Comparison of ENCODE assay signal across 31 mouse cellular contexts in genomic region chr7:30840306-30840705, GRCm38 (mm10). TPM values are rescaled to one million over a fixed set of nuclear protein-coding genes. Genes with fewer than 3 reads are reported as not detected.
"Had no signal": no experiment of that assay in that cellular context is flagged by ENCODE, and none has a peak within 500 bp of the region (broad histone marks: within the 10 kb centered on the region; RNA-seq: fewer than 3 reads in every experiment).

No protein-coding gene starts in this region.

- H3K4me1 ChIP-seq: limb, embryonic 15.5 days; lung, embryonic 15.5 days; stomach, embryonic 15.5 days had no signal

- H3K27ac ChIP-seq: limb, embryonic 12.5 days; limb, embryonic 15.5 days; liver, embryonic 14.5 days; lung, embryonic 15.5 days; stomach, embryonic 15.5 days had no signal

- DNase-seq: kidney, adult 9 months; kidney, postnatal 14 days; kidney, postnatal 4 days; left cerebral cortex, postnatal 4 days; liver, postnatal 0 days; lung, postnatal 14 days; lung, postnatal 4 days; midbrain, embryonic 14.5 days; retina, postnatal 1 day; right cerebral cortex, postnatal 25 days; spleen, adult 18-20 months; thymus, adult 2 months; thymus, postnatal 14 days; thymus, postnatal 4 days had no signal

- H3K4me2 ChIP-seq: limb, embryonic 12.5 days; limb, embryonic 15.5 days; liver, embryonic 11.5 days; lung, embryonic 15.5 days; midbrain, embryonic 11.5 days; stomach, embryonic 15.5 days had no signal

- H3K9me3 ChIP-seq: limb, embryonic 12.5 days; limb, embryonic 15.5 days; lung, embryonic 15.5 days; stomach, embryonic 15.5 days had no signal

- H3K27me3 ChIP-seq: limb, embryonic 12.5 days; limb, embryonic 15.5 days; lung, embryonic 15.5 days; stomach, embryonic 15.5 days had no signal

- ATAC-seq: liver, postnatal 0 days had no signal

- H3K9ac ChIP-seq: limb, embryonic 12.5 days; limb, embryonic 15.5 days; liver, embryonic 14.5 days; liver, postnatal 0 days; lung, embryonic 15.5 days; stomach, embryonic 15.5 days had no signal

- H3K4me3 ChIP-seq: limb, embryonic 12.5 days; limb, embryonic 15.5 days; lung, embryonic 15.5 days; stomach, embryonic 15.5 days had no signal

- H3K36me3 ChIP-seq: limb, embryonic 12.5 days; limb, embryonic 15.5 days; lung, embryonic 15.5 days; stomach, embryonic 15.5 days had no signal

RNA-seq across cellular contexts. Expression of gene Ffar3, which starts 15.7 kb away (rescaled TPM):
- total RNA-seq: layer of hippocampus, adult 18-20 months; left cerebral cortex, adult 8-10 months; left cerebral cortex, postnatal 4 days; megakaryocyte progenitor cell, adult 5-6 weeks; megakaryocyte-erythroid progenitor cell, adult 5-6 weeks; midbrain, postnatal 0 days had no signal
- polyA plus RNA-seq: limb, embryonic 12.5 days; limb, embryonic 15.5 days; liver, embryonic 11.5 days; liver, embryonic 14.5 days; liver, postnatal 0 days; lung, embryonic 15.5 days; midbrain, embryonic 11.5 days; midbrain, embryonic 14.5 days; midbrain, postnatal 0 days; neural tube, embryonic 11.5 days; neural tube, embryonic 14.5 days had no signal

RNA-seq across cellular contexts. Expression of gene Ffar2, which starts 16.7 kb away (rescaled TPM):
- total RNA-seq: layer of hippocampus, adult 18-20 months; layer of hippocampus, postnatal 14 days; left cerebral cortex, adult 8-10 months; left cerebral cortex, postnatal 4 days; midbrain, postnatal 0 days had no signal
- polyA plus RNA-seq: limb, embryonic 12.5 days; limb, embryonic 15.5 days; midbrain, embryonic 11.5 days; midbrain, embryonic 14.5 days; neural tube, embryonic 11.5 days had no signal

RNA-seq across cellular contexts. Expression of gene Ffar1, which starts 21.1 kb away (rescaled TPM):
- total RNA-seq: layer of hippocampus, adult 18-20 months; layer of hippocampus, postnatal 14 days; left cerebral cortex, adult 8-10 months; left cerebral cortex, postnatal 14 days; left cerebral cortex, postnatal 4 days; megakaryocyte progenitor cell, adult 5-6 weeks; midbrain, postnatal 0 days had no signal
- polyA plus RNA-seq: kidney, embryonic 16.5 days; limb, embryonic 12.5 days; limb, embryonic 15.5 days; liver, embryonic 11.5 days; lung, embryonic 15.5 days; midbrain, embryonic 11.5 days; midbrain, embryonic 14.5 days; midbrain, postnatal 0 days; neural tube, embryonic 11.5 days; neural tube, embryonic 14.5 days had no signal

RNA-seq across cellular contexts. Expression of gene Cd22, which starts 39.8 kb away (rescaled TPM):
- total RNA-seq: layer of hippocampus, adult 18-20 months; layer of hippocampus, postnatal 14 days; left cerebral cortex, postnatal 14 days had no signal
- polyA plus RNA-seq: midbrain, embryonic 11.5 days; midbrain, embryonic 14.5 days; neural tube, embryonic 14.5 days had no signal

RNA-seq across cellular contexts. Expression of gene Krtdap, which starts 52.6 kb away (rescaled TPM):
- total RNA-seq: layer of hippocampus, adult 18-20 months; layer of hippocampus, postnatal 14 days; left cerebral cortex, adult 8-10 months; left cerebral cortex, postnatal 14 days; left cerebral cortex, postnatal 4 days; megakaryocyte progenitor cell, adult 5-6 weeks; megakaryocyte-erythroid progenitor cell, adult 5-6 weeks had no signal
- polyA plus RNA-seq: limb, embryonic 12.5 days; liver, embryonic 11.5 days; liver, embryonic 14.5 days; liver, postnatal 0 days; midbrain, embryonic 11.5 days; midbrain, embryonic 14.5 days; neural tube, embryonic 11.5 days had no signal
